In the genomic region with DNA sequence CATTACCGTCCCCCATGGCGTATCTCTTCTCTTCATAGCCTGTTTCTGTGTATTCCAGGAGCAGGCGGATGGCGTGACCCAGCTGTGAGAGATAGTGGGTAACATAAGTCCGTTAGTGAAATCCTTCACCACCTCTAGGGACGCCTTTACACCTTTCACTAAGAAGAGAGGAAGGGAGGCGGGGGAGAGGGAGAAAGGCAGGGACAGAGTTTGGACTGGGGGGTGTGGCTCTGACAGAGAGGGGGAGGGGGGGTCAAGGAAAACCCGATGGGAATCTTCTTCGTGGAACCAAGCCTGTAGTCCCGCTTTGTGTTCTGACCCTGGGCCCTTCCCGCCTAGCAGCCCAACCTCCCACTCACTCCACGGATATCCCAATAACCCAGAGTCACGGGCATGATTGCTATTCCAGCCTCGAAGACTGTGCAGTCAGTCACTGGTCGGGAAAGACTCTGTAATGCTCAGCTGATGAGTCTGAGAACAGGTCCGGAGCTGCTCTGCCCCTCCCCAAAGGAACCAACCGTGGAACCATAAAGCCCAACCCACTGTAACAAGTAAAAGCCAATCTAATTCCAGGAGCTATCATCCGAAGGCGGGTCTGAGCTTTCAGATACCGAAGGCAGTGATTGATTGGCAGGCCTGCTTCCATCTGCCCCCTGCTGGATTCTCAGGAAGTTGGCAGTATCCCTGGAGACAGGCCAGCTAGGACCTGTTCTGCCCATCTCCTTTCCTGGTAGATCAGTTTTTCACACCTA, we compare ENCODE assay signal across 8 mouse cellular contexts. TPM values are rescaled to one million over a fixed set of nuclear protein-coding genes. Genes with fewer than 3 reads are reported as not detected.
DNase-seq lines count a peak whose midpoint lies in the region; ATAC-seq and TF ChIP-seq lines count a peak whose summit lies in the region.

Gene Gstm6 (minus strand): TSS at position 511 of the 752 bp plus-strand sequence.

- H3K36me3 ChIP-seq in hindbrain, embryonic 14.5 days (replicated peaks; ENCODE audit: control insufficient read depth, insufficient read depth): no peaks in the 10 kb centered on the region
- no peaks in the 10 kb centered on the region for H3K36me3 ChIP-seq in midbrain, embryonic 10.5 days

- H3K9me3 ChIP-seq in hindbrain, embryonic 14.5 days (ENCODE audit: control insufficient read depth, low read length): no peaks in the 10 kb centered on the region
- H3K9me3 ChIP-seq in midbrain, embryonic 10.5 days (replicated peaks): no peaks in the 10 kb centered on the region

- no peak for TF ChIP-seq POLR2A in cortical plate, adult 2 months (IDR thresholded peaks at IDR 0.05; ENCODE audit: extremely low read depth, insufficient read depth, low read length)

- H3K4me1 ChIP-seq in cortical plate, adult 2 months (ENCODE audit: control insufficient read depth, insufficient read depth, low read length): peaks cover 7% of the 10 kb centered on the region
- 0 out of 2 replicates have a peak, but pooled peaks cover 6% of the 10 kb centered on the region for H3K4me1 ChIP-seq in hindbrain, embryonic 14.5 days (replicated peaks; ENCODE audit: control insufficient read depth, insufficient read depth, low read length)
- H3K4me1 ChIP-seq in midbrain, embryonic 10.5 days: peaks cover 22% of the 10 kb centered on the region

- no peaks in the 10 kb centered on the region for H3K27me3 ChIP-seq in hindbrain, embryonic 14.5 days (ENCODE audit: control insufficient read depth, insufficient read depth, low read length)
- H3K27me3 ChIP-seq in midbrain, embryonic 10.5 days (ENCODE audit: low read depth, poor library complexity, severe bottlenecking): no peaks in the 10 kb centered on the region

- peak; percentile 28; the same call in 1 of the 2 replicates for ATAC-seq in frontal cortex, adult (ENCODE audit: low TSS enrichment)
- peak; percentile 77; the same call in 1 of the 2 replicates for ATAC-seq in hindbrain, embryonic 14.5 days (ENCODE audit: low FRiP score)
- ATAC-seq in CD4-positive, CD25-positive, alpha-beta regulatory T cell, adult 4 months: no peak

- DNase-seq in frontal cortex, postnatal 36 days (ENCODE audit: low spot score in 2 of 2): no peak
- peak; percentile 65 for DNase-seq in hindbrain, embryonic 14.5 days (ENCODE audit: low spot score)
- peak in 1 of 2 experiments; percentile 42 for DNase-seq in layer of hippocampus, postnatal 25 days (ENCODE audit: extremely low spot score in 1 of 2, low spot score in 1 of 2)
- peak; percentile 62 for DNase-seq in midbrain, embryonic 10.5 days (ENCODE audit: low spot score)
- no peak for DNase-seq in ovary, adult 18-20 months (ENCODE audit: low spot score)

- peak within 1 kb of the TSS; percentile 43 for H3K4me2 ChIP-seq in hindbrain, embryonic 14.5 days (replicated peaks)

- 18% methylated on average over 20 of the region's 20 CpGs for WGBS in hindbrain, embryonic 14.5 days
- 15% methylated on average over 20 of the region's 20 CpGs for WGBS in midbrain, embryonic 10.5 days

- H3K4me3 ChIP-seq in cortical plate, adult 2 months (ENCODE audit: insufficient read depth, low read length): no peak within 1 kb of the TSS; the same call in 1 of the 2 replicates
- H3K4me3 ChIP-seq in hindbrain, embryonic 14.5 days (replicated peaks; ENCODE audit: low read length): peak within 1 kb of the TSS; percentile 11; the same call in 1 of the 2 replicates
- peak within 1 kb of the TSS; percentile 41 for H3K4me3 ChIP-seq in midbrain, embryonic 10.5 days

- peak within 1 kb of the TSS; percentile 34; the same call in 1 of the 2 replicates for H3K9ac ChIP-seq in hindbrain, embryonic 14.5 days

- no peak within 1 kb of the TSS for H3K27ac ChIP-seq in cortical plate, adult 2 months (ENCODE audit: insufficient read depth, low read length)
- H3K27ac ChIP-seq in hindbrain, embryonic 14.5 days: no peak within 1 kb of the TSS
- peak within 1 kb of the TSS; percentile 53 for H3K27ac ChIP-seq in midbrain, embryonic 10.5 days (replicated peaks)

- peak; percentile 51 for TF ChIP-seq CTCF in cortical plate, adult 2 months (IDR thresholded peaks at IDR 0.05; ENCODE audit: extremely low read depth, insufficient read depth, low read length)

RNA-seq across cellular contexts. Expression of gene Gstm6, which starts in this region (rescaled TPM):
- 5.4 and 6.4 TPM in 2 replicates for polyA plus RNA-seq in cortical plate, adult 2 months (2012; rRNA removed)
- 8.1 and 9.3 TPM in 2 replicates for polyA plus RNA-seq in hindbrain, embryonic 14.5 days (2014; fragmentation: Nextera tagmentation; extraction: Ambion mirVana)
- total RNA-seq in layer of hippocampus, postnatal 25 days (2021): 10 to 100 TPM; 12.1 to 14.2 TPM
- polyA plus RNA-seq in midbrain, embryonic 10.5 days (2016; fragmentation: Nextera tagmentation; extraction: Ambion mirVana): 13.1 and 13.4 TPM in 2 replicates
- polyA plus RNA-seq in CD4-positive, CD25-positive, alpha-beta regulatory T cell, adult 4 months (2017; shearing (Covaris generic)): not detected

Comparison
In these comparisons a context has a peak if more than half of its experiments do, and no peak if none do; other contexts are left out.
1. DNase-seq: peak in hindbrain, embryonic 14.5 days (single experiment) and midbrain, embryonic 10.5 days (single experiment); none in frontal cortex, postnatal 36 days (0 of 2) and ovary, adult 18-20 months (single experiment).